Mouse (Mus musculus): ENCODE measurements around the gene Eif5b.
"Not testable (repeated sequence)": the region's sequence is repeated elsewhere in the genome, so short reads cannot be mapped to it uniquely, and the experiment has no call there.

- not testable (repeated sequence) for TF ChIP-seq CTCF (IDR thresholded peaks at IDR 0.05; ENCODE audit: control insufficient read depth, insufficient read depth, insufficient read length); MAX (IDR thresholded peaks at IDR 0.05); FOSL1 (IDR thresholded peaks at IDR 0.05; ENCODE audit: insufficient read depth, low read length, poor library complexity, severe bottlenecking); MYOD1 (IDR thresholded peaks at IDR 0.05; ENCODE audit: control insufficient read depth, insufficient read length, low read depth); MYOG (IDR thresholded peaks at IDR 0.05; ENCODE audit: control insufficient read depth, extremely low read depth, insufficient read length); USF1 (IDR thresholded peaks at IDR 0.05; ENCODE audit: low read depth); CEBPB (IDR thresholded peaks at IDR 0.05; ENCODE audit: low read depth)
Measured at GRCm38 (mm10) chr1:38062156-38062555, 64.3 kb downstream of the Eif5b start.

Measured in C2C12 (cell line).